Mouse (Mus musculus) midbrain, embryonic 12.5 days (tissue): ENCODE data around the gene Lysmd3. TPM values are rescaled to one million over a fixed set of nuclear protein-coding genes. Genes with fewer than 3 reads are reported as not detected.
"Not testable (repeated sequence)": the region's sequence is repeated elsewhere in the genome, so short reads cannot be mapped to it uniquely, and the experiment has no call there.

Source experiments
- ATAC-seq: fragments of 200-750 bp; cut with Nextera tagmentation; 2 replicates; pipeline ENCODE4 v1.8.0; 2017; ENCODE audit warnings: low read depth, moderate TSS enrichment, moderate library complexity; ENCODE audit not compliant: low FRiP score
- H3K27ac ChIP-seq: fragments of 300-500 bp; sonication (generic); replicated peaks from 2 replicates; pipeline ENCODE4 v1.5.1; 2016; ENCODE audit warnings: mild to moderate bottlenecking
- H3K27me3 ChIP-seq: fragments of 300-500 bp; sonication (generic); 2 replicates; pipeline ENCODE4 v1.6.1; 2016; ENCODE audit warnings: mild to moderate bottlenecking
- H3K36me3 ChIP-seq: fragments of 300-500 bp; sonication (generic); 2 replicates; pipeline ENCODE4 v1.6.1; 2016
- H3K4me1 ChIP-seq: fragments of 300-500 bp; sonication (generic); 2 replicates; pipeline ENCODE4 v1.6.1; 2016
- H3K4me2 ChIP-seq: fragments of 300-500 bp; sonication (generic); replicated peaks from 2 replicates; pipeline ENCODE4 v1.6.1; 2016; ENCODE audit warnings: mild to moderate bottlenecking, moderate library complexity
- H3K4me3 ChIP-seq: fragments of 300-500 bp; sonication (generic); 2 replicates; pipeline ENCODE4 v1.5.1; 2016; ENCODE audit warnings: mild to moderate bottlenecking
- H3K9ac ChIP-seq: fragments of 300-500 bp; sonication (generic); replicated peaks from 2 replicates; pipeline ENCODE4 v1.6.1; 2016; ENCODE audit warnings: mild to moderate bottlenecking, moderate library complexity
- H3K9me3 ChIP-seq: fragments of 300-500 bp; sonication (generic); 2 replicates; pipeline ENCODE4 v1.6.1; 2016; ENCODE audit warnings: mild to moderate bottlenecking
- WGBS: fragments of 180-500 bp; shearing (Covaris S2); methylation state at CpG from one replicate; pipeline ENCODE4 v1.1.7; 2016; 5-methylcytosine and 5-hydroxymethylcytosine counted together
- polyA plus RNA-seq: library from polyadenylated mRNA; unstranded; fragments of >200 nt; fragmentation: Nextera tagmentation; extraction: Ambion mirVana; gene quantifications from 2 replicates; pipeline ENCODE4 v1.2.1, GENCODE M21; 2016

Gene Lysmd3
- polyA plus RNA-seq, 1 experiment from 2014 or later: 27.6 TPM

DNA sequence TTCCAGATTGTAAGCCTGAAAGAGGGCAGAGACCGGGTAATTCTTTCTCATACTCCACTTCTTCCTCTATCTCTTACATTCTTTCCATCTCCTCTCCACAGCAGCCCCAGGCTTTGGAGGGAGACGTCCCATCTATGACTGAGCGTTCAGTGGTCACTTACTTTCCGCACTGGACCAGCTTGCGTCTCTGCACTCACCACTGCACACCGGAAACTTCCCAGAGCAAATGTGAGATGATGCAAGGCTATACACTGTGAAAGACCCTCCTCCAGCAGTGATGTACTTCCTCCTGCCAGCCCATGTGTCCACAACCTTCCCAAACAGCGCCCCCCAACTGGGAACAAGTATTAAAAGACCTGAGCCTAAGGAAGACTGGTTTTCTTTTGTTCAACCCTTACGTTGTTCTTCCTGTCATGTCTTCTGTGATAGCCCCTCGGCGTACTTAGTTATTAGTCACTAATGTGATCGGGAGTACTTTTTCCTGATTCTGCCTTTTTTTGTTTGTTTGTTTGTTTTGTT is 13.4 kb upstream of the Lysmd3 start:
- peaks cover 18% of the 10 kb centered on the region for H3K4me1 ChIP-seq
- WGBS: 89% methylated on average over 11 of the region's 11 CpGs
- H3K27me3 ChIP-seq: no peaks in the 10 kb centered on the region
- no peak overlapping the region for H3K4me2 ChIP-seq
- H3K36me3 ChIP-seq: no peaks in the 10 kb centered on the region
- no peak overlapping the region for H3K9ac ChIP-seq
- ATAC-seq: no peak
- no peaks in the 10 kb centered on the region for H3K9me3 ChIP-seq
- no peak overlapping the region for H3K4me3 ChIP-seq
- no peak overlapping the region for H3K27ac ChIP-seq

- no peak for ATAC-seq
- Histone ChIP-seq H3K4me1 (peaks cover 8% of the 10 kb centered on the region), H3K4me2 (no peak overlapping the region), H3K4me3 (no peak overlapping the region), H3K9me3 (no peaks in the 10 kb centered on the region), H3K36me3 (no peaks in the 10 kb centered on the region), H3K27me3 (no peaks in the 10 kb centered on the region), H3K9ac (no peak overlapping the region), H3K27ac (no peak overlapping the region)
- 87% methylated on average over 6 of the region's 6 CpGs for WGBS
These were observed 11.1 kb upstream of the Lysmd3 start for GRCm38 (mm10) chr13:81646348-81646747.

- WGBS: 81% methylated on average over 5 of the region's 6 CpGs
- not testable (repeated sequence) for H3K27ac ChIP-seq, H3K4me2 ChIP-seq
These were observed 7.1 kb upstream of the Lysmd3 start for GRCm38 (mm10) chr13:81650382-81650781.

GRCm38 (mm10) chr13:81656091-81656850 is 1.2 kb upstream of the Lysmd3 start:
- Histone ChIP-seq H3K9ac (no peak overlapping the region), H3K36me3 (no peaks in the 10 kb centered on the region), H3K4me2 (peak overlapping the region; percentile 65), H3K4me3 (no peak overlapping the region), H3K27ac (peak overlapping the region; percentile 95), H3K9me3 (no peaks in the 10 kb centered on the region; the same call in 1 of the 2 replicates), H3K27me3 (no peaks in the 10 kb centered on the region), H3K4me1 (peaks cover 13% of the 10 kb centered on the region)
- ATAC-seq: peak; percentile 42
- WGBS: 5% methylated on average over 14 of the region's 14 CpGs

More at GRCm38 (mm10) chr13:81650382-81650781, 7.1 kb upstream of the Lysmd3 start:
- H3K4me1 ChIP-seq, H3K27me3 ChIP-seq, H3K36me3 ChIP-seq, H3K9me3 ChIP-seq, H3K4me3 ChIP-seq, ATAC-seq, H3K9ac ChIP-seq: not testable (repeated sequence)

DNA sequence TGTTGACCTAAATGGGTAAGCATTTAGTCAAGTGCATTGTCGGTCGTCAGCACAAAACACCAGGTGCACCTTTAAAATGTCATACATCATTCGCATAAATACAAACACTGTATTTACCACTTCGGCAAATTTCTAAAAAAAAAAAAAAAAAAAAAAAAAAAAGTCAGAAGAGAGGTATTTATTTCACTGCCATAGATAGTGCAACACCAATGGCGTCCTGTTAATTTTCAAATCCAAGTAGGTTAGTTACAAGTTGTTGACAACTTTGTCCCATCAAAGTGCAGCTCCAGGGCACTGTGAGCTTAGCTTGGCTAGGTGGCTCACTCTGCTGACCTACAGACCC is 484 bp upstream of the Lysmd3 start:
- 0 out of 2 replicates have a peak overlapping the region, but pooled peaks have one; percentile 67 for H3K9ac ChIP-seq
- ATAC-seq: 0 out of 2 replicates have a peak, but pooled peaks have one; percentile 1
- H3K36me3 ChIP-seq: peaks cover 4% of the 10 kb centered on the region; the same call in 1 of the 2 replicates
- H3K4me3 ChIP-seq: peak overlapping the region; percentile 71
- H3K4me2 ChIP-seq: peak overlapping the region; percentile 65
- peaks cover 13% of the 10 kb centered on the region for H3K4me1 ChIP-seq
- 10% methylated on average over 5 of the region's 5 CpGs for WGBS
- H3K9me3 ChIP-seq: no peaks in the 10 kb centered on the region; the same call in 1 of the 2 replicates
- no peaks in the 10 kb centered on the region for H3K27me3 ChIP-seq
- peak overlapping the region; percentile 95 for H3K27ac ChIP-seq

DNA sequence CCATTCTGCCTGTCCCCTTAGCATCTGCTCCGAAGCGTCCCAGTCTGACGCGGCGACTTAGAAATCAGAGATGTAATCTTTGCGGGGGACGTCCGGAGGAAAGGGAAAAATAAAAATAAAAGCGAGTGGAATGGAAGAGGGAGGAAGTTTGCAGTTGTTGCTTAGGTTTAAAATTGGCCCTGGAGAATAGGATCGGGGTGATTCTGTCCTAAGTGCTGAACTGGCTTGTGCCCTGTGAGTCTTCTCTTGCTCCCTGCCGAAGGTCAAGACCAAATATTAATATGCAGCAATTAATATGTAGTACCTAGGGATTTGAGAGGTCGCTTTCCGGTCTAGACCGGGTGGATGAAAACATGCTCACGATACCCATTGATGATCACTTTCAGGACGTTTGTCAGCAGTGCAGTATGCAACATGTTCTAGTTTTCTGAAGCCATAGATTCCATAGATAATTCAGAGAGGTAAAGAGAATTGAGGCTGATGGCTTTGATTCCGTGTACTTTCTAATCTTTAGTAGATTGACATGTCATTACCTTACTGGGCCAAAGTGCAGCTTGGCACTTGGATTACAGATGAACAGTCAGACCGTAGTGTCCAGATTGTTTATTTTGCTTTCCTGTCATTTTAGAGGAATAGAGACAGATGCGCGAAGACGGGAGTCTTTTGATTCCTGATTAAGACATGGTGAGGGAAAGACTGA is 740 bp downstream of the Lysmd3 start:
- H3K9me3 ChIP-seq: no peaks in the 10 kb centered on the region; the same call in 1 of the 2 replicates
- 8% methylated on average over 21 of the region's 21 CpGs for WGBS
- peak overlapping the region; percentile 71 for H3K4me3 ChIP-seq
- H3K4me1 ChIP-seq: peaks cover 13% of the 10 kb centered on the region
- peak overlapping the region; percentile 95 for H3K27ac ChIP-seq
- H3K36me3 ChIP-seq: peaks cover 4% of the 10 kb centered on the region; the same call in 1 of the 2 replicates
- H3K27me3 ChIP-seq: no peaks in the 10 kb centered on the region
- H3K9ac ChIP-seq: peak overlapping the region; percentile 67
- ATAC-seq: no peak
- H3K4me2 ChIP-seq: peak overlapping the region; percentile 65

DNA sequence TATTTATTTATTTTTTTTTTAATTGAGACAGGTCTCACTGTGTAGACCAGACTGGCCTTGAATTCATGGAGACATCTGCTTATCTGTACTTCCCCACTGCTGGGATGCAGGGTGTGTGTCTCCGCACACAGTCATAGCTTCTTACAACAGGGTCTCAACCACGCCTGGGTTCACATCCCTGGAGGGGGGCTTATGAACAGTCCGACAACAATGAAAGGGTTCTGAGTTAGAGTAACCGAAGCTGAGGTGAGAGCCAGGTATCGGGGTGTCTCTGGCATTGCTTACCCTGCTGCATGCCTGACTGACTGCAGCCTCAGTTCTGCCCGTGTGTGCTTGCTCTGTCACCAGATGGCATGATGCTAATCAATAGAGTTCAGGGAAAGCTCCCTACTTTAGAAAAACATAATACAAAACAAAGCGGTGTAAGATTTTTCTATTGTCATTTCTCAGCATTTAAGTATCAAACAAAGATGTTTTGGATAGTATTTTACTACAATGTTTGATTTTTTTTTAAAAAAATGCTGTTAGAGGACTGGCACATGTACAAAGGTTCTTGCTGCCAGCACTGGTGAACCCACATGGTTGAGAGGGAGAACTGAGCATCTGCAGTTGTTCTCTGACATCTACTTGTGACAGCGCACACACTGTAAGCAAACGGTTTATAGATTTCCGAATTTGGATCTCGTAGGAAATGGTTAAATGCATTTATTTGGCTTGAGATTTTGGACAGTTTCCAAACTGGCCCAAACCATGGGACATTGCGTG is 6.3 kb downstream of the Lysmd3 start:
- H3K4me3 ChIP-seq: no peak overlapping the region
- H3K9me3 ChIP-seq: no peaks in the 10 kb centered on the region
- ATAC-seq: peak; percentile 27; the same call in 1 of the 2 replicates
- H3K4me1 ChIP-seq: peaks cover 3% of the 10 kb centered on the region; the same call in 1 of the 2 replicates
- no peak overlapping the region for H3K9ac ChIP-seq
- WGBS: 86% methylated on average over 12 of the region's 12 CpGs
- H3K4me2 ChIP-seq: no peak overlapping the region
- no peak overlapping the region for H3K27ac ChIP-seq
- H3K36me3 ChIP-seq: peaks cover 38% of the 10 kb centered on the region
- no peaks in the 10 kb centered on the region for H3K27me3 ChIP-seq

DNA sequence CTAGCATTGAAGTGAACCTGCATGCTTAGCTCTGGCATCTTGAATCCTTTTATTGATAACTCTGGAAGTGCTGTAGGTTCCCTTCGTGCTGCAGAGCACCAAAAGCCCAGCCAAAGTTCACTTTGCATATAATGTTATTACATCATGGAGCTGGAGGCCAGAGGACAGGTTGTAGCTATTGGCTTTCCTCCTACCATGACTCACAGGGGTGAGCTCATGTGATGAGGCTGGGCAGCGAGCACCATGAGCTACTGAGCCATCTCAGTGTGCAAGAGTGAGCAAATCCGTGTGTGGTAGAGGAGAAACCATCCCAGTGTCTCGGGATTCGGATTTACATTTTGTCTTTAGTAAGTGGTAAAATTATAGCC is 6.9 kb downstream of the Lysmd3 start:
- Histone ChIP-seq H3K36me3 (peaks cover 43% of the 10 kb centered on the region), H3K27ac (no peak overlapping the region), H3K27me3 (no peaks in the 10 kb centered on the region), H3K9ac (no peak overlapping the region), H3K4me3 (no peak overlapping the region), H3K4me2 (no peak overlapping the region), H3K4me1 (no peaks in the 10 kb centered on the region), H3K9me3 (no peaks in the 10 kb centered on the region)
- ATAC-seq: no peak
- 90% methylated on average over 5 of the region's 5 CpGs for WGBS

GRCm38 (mm10) chr13:81667713-81668112 is 10.2 kb downstream of the Lysmd3 start:
- Histone ChIP-seq H3K36me3 (peaks cover 44% of the 10 kb centered on the region), H3K9ac (no peak overlapping the region), H3K4me3 (no peak overlapping the region), H3K4me2 (no peak overlapping the region), H3K27me3 (no peaks in the 10 kb centered on the region), H3K9me3 (no peaks in the 10 kb centered on the region), H3K4me1 (no peaks in the 10 kb centered on the region), H3K27ac (no peak overlapping the region)
- no peak for ATAC-seq
- 93% methylated on average over 5 of the region's 5 CpGs for WGBS

DNA sequence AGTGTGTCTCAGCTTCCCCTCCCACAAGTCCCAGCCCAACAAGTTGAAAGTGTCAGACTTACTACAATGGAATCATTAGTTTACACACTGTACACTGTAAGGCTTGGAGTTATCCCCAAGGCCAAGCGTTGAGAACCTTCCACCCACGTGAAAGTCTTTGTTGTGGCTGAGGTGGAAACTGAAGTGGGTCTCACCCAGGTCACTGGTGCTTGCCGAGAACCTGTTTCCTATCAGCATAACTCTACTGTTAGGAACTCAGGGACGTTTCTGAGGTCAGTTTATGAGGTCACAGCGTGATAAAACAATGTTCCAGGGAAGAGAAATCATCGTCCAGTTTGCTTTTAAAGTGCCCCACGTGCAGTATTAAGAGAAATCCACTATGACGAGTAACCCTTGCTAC is 17.9 kb downstream of the Lysmd3 start:
- Histone ChIP-seq H3K4me1 (peaks cover 5% of the 10 kb centered on the region; the same call in 1 of the 2 replicates), H3K36me3 (peaks cover 12% of the 10 kb centered on the region), H3K9me3 (no peaks in the 10 kb centered on the region), H3K4me2 (no peak overlapping the region), H3K27ac (no peak overlapping the region), H3K4me3 (no peak overlapping the region), H3K9ac (no peak overlapping the region), H3K27me3 (no peaks in the 10 kb centered on the region)
- 89% methylated on average over 8 of the region's 8 CpGs for WGBS
- ATAC-seq: no peak

- H3K9ac ChIP-seq: no peak overlapping the region
- H3K36me3 ChIP-seq: no peaks in the 10 kb centered on the region
- no peak overlapping the region for H3K27ac ChIP-seq
- H3K27me3 ChIP-seq: no peaks in the 10 kb centered on the region
- 93% methylated on average over 3 of the region's 3 CpGs for WGBS
- H3K4me2 ChIP-seq: no peak overlapping the region
- no peaks in the 10 kb centered on the region for H3K9me3 ChIP-seq
- peaks cover 8% of the 10 kb centered on the region for H3K4me1 ChIP-seq
- ATAC-seq: no peak
- no peak overlapping the region for H3K4me3 ChIP-seq
These were observed 25.6 kb downstream of the Lysmd3 start for GRCm38 (mm10) chr13:81683107-81683506.
